Mouse (Mus musculus): Measurements from ENCODE around the gene Ackr4.

The Ackr4 gene

GRCm38 (mm10) chr9:104106930-104107329, 19.8 kb downstream of the Ackr4 start:
- no peak for DNase-seq (ENCODE audit: low spot score in 2 of 2)

- no peak for DNase-seq (ENCODE audit: low spot score in 2 of 2)
These were observed 21.7 kb downstream of the Ackr4 start for GRCm38 (mm10) chr9:104104986-104105385.

DNA sequence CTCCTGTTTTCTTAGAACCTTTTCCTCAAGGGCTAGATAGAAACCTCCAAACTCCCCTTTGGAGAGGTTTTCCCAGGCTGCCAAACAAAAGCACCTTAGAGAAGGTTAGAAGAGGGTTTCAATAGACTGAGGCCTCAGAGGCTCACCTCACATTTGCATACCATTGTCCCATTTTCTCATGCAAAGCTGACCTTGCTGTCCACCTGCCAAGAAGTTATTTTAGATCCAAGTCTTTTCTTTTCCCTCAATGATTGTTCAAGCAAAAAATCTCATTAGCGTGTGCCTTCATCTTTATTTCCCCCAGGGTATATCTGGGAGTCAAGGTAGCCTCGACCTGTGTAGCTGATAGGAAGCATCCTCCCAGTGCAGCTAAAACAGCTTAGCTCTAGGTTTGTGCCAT, 23.8 kb downstream of the Ackr4 start:
- no peak for DNase-seq (ENCODE audit: low spot score in 2 of 2)

DNA sequence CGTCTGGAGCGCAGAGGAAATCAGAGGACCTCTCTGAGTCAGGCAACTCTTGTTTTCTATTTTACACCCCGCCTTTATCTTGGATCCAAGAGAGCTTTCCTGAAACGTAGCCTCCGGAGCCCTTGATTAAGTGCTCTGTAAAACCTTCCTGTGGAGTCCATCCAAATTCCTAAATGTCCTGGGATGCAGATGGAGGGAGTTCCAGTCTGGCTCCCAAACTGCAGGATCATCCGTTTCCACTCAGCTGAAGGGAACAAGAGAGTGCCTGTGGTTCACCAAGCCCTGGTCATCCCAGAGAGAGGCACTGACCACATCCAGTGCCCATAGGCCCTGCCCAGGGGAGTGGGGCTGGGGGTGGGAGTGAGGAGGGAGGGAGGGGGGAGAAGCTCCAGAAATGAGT, 24.4 kb downstream of the Ackr4 start:
- DNase-seq (ENCODE audit: low spot score in 2 of 2), result no peak

DNA sequence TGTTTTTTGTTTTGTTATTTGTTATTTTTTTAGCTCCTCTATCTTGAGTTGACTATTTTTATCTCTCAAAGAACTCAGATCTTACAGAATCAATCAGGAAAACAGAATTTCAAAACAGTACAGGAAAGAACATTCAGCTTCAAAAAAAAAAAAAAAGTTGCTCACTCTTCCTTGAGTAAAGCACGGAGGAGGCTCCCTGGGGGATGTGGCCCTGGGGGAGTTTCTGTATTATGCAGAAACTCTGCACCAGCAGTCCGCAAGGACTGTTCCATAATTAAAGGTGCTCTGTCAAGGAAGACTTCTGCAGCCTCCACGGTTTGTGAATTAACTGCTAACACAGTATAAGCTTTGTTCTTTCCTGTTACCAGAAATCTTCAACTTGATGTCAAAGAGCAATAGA, 25.3 kb downstream of the Ackr4 start:
- DNase-seq (ENCODE audit: low spot score in 2 of 2), result peak in 1 of 2 experiments; percentile 31

- no peak for DNase-seq (ENCODE audit: low spot score in 2 of 2)
These were observed 25.9 kb downstream of the Ackr4 start for GRCm38 (mm10) chr9:104100822-104101221.

DNA sequence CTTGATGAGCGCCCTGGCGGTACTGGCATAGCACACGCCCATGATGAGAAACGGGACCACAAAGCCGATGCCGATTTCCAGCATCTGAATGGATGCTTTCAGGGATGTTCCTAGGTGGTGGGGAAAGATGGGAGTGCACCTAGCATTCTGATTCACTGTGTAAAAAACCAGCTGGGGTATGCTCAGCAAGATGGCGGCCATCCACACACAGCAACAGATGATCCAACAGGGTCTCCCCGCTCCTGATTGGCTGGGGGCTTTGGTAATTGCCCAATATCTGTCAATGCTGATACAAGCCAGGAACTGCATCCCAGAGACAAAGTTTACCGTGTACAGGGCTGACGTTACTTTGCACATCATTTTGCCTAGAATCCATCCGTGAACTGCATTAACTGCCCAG, 27.7 kb downstream of the Ackr4 start:
- no peak for DNase-seq (ENCODE audit: low spot score in 2 of 2)

DNA sequence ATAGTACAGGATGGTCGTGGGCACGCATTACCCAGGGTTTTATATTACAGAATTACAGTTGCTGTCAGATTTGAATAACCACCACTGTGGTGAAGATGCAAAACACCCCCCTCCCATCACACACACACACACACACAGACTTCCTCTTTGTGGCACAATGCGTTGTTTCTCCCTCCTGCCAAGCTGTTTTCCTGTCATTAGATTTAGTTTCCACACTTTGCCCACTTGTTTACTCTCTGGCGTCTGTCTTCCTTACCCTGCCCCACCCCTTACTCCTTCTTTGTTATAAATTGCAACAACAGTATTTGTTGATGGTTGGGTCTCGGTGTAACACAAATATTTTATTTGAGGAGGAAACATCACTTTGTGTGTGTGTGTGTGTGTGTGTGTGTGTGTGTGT, 28.5 kb downstream of the Ackr4 start:
- no peak for DNase-seq (ENCODE audit: low spot score in 2 of 2)

GRCm38 (mm10) chr9:104092945-104093344, 33.8 kb downstream of the Ackr4 start:
- DNase-seq (ENCODE audit: low spot score in 2 of 2), result no peak

- no peak for DNase-seq (ENCODE audit: low spot score in 2 of 2)
These were observed 38.2 kb downstream of the Ackr4 start for GRCm38 (mm10) chr9:104088555-104088954.

GRCm38 (mm10) chr9:104085730-104086429, 40.9 kb downstream of the Ackr4 start:
- no peak for DNase-seq (ENCODE audit: low spot score in 2 of 2)

- no peak for DNase-seq (ENCODE audit: low spot score in 2 of 2)
These were observed 46.7 kb downstream of the Ackr4 start for GRCm38 (mm10) chr9:104080038-104080437.

DNA sequence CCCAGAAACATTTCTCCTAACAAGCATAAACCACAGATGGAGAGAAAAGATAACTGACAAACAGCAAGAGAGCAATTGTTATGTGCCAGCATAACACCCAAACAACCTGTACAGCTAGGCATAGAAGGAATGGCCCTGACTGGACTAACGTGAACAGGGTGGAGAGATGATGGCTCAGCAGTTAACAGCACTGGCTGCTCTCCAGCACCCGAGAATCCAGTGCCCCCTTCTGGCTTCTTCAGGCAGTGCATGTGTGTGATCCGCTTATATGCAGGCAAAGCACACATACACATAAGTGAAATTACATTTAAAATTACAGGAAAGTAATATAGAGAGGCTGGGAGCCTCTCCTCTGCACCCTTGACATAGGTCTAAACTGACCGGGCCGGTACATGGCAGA, 47.4 kb downstream of the Ackr4 start:
- no peak for DNase-seq (ENCODE audit: low spot score in 2 of 2)

GRCm38 (mm10) chr9:104078780-104079179, 48.0 kb downstream of the Ackr4 start:
- no peak for DNase-seq (ENCODE audit: low spot score in 2 of 2)

GRCm38 (mm10) chr9:104075808-104076207, 50.9 kb downstream of the Ackr4 start:
- no peak for DNase-seq (ENCODE audit: low spot score in 2 of 2)

GRCm38 (mm10) chr9:104070863-104071604, 55.7 kb downstream of the Ackr4 start:
- no peak for DNase-seq (ENCODE audit: low spot score in 2 of 2)

GRCm38 (mm10) chr9:104070241-104070640, 56.5 kb downstream of the Ackr4 start:
- no peak for DNase-seq (ENCODE audit: low spot score in 2 of 2)

- no peak for DNase-seq (ENCODE audit: low spot score in 2 of 2)
These were observed 62.2 kb downstream of the Ackr4 start for GRCm38 (mm10) chr9:104064571-104064970.

GRCm38 (mm10) chr9:104063244-104063961, 63.3 kb downstream of the Ackr4 start, which contains the start of gene Acad11:
Gene Acad11, plus strand, starts transcription at chr9:104063377.
- peak; percentile 79 to 81 for DNase-seq (ENCODE audit: low spot score in 2 of 2)

DNA sequence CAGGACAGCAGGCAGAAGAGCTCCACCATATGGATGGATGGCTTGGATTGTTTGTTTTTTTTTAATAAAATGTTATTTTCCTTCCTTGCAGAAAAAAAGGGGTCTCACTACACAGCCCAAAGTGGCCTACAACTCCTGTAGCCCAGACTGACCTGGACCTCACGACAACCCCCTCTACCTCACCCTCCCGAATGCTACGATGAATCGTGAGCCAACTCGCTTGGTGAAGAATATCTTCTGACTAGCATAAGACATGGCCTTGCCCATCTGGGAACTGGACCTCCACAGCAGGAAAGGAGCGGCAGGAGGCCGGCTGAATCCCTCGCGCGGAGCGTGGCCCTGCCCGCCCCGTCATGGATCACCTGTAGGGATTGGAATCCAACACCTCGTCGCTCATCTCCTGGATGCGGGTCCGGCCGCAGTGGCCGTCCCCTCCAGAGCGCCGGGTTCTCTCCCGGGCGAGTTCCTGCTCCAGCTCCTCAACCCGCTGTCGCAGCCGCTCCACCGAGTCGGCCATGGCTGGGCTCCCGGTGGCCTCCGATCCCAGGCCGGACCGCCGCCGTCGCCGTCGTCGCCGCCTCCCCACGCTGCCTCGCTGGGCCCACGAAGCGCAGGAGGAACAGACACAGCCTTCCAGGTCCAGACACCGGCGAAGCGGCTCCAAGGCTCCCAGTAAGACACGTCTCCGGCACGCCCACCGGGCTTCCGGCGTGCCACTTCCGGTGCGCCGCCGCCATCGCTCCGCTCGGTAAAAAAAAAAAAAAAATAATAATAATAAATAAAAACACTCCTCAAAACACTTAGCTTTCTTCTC, 64.1 kb downstream of the Ackr4 start, which contains the start of gene Uba5:
Uba5 (minus strand) TSS at position 705 of the 814 bp plus-strand sequence.
- DNase-seq (ENCODE audit: low spot score in 2 of 2), result peak; percentile 50 to 68

DNA sequence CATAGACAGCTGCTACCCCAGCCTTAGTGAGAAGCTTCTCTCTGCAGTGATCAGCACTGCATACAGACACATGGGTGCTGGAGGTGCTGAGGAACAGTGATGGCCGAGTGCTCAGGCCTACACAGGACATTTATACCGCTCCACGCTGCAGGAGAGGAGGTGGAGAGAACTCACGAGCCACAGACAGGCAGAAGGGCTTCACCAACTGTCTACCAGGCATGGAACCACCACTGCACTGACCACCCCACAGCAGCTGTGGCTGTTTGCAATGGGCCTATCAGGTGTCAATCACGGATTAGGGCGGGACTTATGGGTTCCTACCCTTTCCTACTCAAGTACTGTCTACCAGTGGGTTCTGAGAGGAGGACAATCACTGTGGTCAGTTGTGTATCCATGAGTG, 75.7 kb downstream of the Ackr4 start:
- DNase-seq (ENCODE audit: low spot score in 2 of 2), result no peak

- DNase-seq (ENCODE audit: low spot score in 2 of 2), result no peak
These were observed 83.1 kb downstream of the Ackr4 start for GRCm38 (mm10) chr9:104043676-104044075.
